Mouse (Mus musculus): ENCODE data around the gene Rplp2.

- no peak for TF ChIP-seq GATA1 (IDR thresholded peaks at IDR 0.05; ENCODE audit: low read length)
- TF ChIP-seq TAL1 (IDR thresholded peaks at IDR 0.05; ENCODE audit: low read length), result no peak
Measured at GRCm38 (mm10) chr7:141484186-141485120, 37.3 kb downstream of the Rplp2 start.
